Mouse (Mus musculus) heart, embryonic 12.5 days (tissue): ENCODE data around the gene Gm17409. TPM values are rescaled to one million over a fixed set of nuclear protein-coding genes. Genes with fewer than 3 reads are reported as not detected.

ENCODE experiments used
- ATAC-seq: fragments of 200-750 bp; cut with Nextera tagmentation; 2 replicates; pipeline ENCODE4 v1.8.0; 2017; ENCODE audit warnings: moderate TSS enrichment, moderate library complexity; ENCODE audit not compliant: insufficient number of reproducible peaks, low FRiP score
- H3K27ac ChIP-seq: fragments of 300-500 bp; sonication (generic); 2 replicates; pipeline ENCODE4 v1.5.1; 2016; ENCODE audit warnings: mild to moderate bottlenecking, moderate library complexity; ENCODE audit not compliant: poor library complexity, severe bottlenecking
- H3K27me3 ChIP-seq: fragments of 300-500 bp; sonication (generic); replicated peaks from 2 replicates; pipeline ENCODE4 v1.6.1; 2016; ENCODE audit warnings: mild to moderate bottlenecking, moderate library complexity
- H3K36me3 ChIP-seq: fragments of 300-500 bp; sonication (generic); 2 replicates; pipeline ENCODE4 v1.6.1; 2016; ENCODE audit warnings: mild to moderate bottlenecking, moderate library complexity
- H3K4me1 ChIP-seq: fragments of 300-500 bp; sonication (generic); replicated peaks from 2 replicates; pipeline ENCODE4 v1.6.1; 2016; ENCODE audit warnings: mild to moderate bottlenecking
- H3K4me2 ChIP-seq: fragments of 300-500 bp; sonication (generic); 2 replicates; pipeline ENCODE4 v1.6.1; 2016; ENCODE audit warnings: mild to moderate bottlenecking, moderate library complexity
- H3K4me3 ChIP-seq: fragments of 300-500 bp; sonication (generic); 2 replicates; pipeline ENCODE4 v1.5.1; 2016; ENCODE audit warnings: mild to moderate bottlenecking
- H3K9ac ChIP-seq: fragments of 300-500 bp; sonication (generic); 2 replicates; pipeline ENCODE4 v1.6.1; 2016; ENCODE audit warnings: mild to moderate bottlenecking, moderate library complexity
- H3K9me3 ChIP-seq: fragments of 300-500 bp; sonication (generic); replicated peaks from 2 replicates; pipeline ENCODE4 v1.6.1; 2016; ENCODE audit warnings: mild to moderate bottlenecking, moderate library complexity
- whole genome bisulfite sequencing: fragments of 180-500 bp; shearing (Covaris S2); methylation state at CpG from one replicate; pipeline ENCODE4 v1.1.7; 2016; 5-methylcytosine and 5-hydroxymethylcytosine counted together
- polyA plus RNA-seq: library from polyadenylated mRNA; unstranded; fragments of >200 nt; fragmentation: Nextera tagmentation; extraction: Ambion mirVana; gene quantifications from 2 replicates; pipeline ENCODE4 v1.2.1, GENCODE M21; 2016

The Gm17409 gene
- not detected in 2 replicates for polyA plus RNA-seq

DNA sequence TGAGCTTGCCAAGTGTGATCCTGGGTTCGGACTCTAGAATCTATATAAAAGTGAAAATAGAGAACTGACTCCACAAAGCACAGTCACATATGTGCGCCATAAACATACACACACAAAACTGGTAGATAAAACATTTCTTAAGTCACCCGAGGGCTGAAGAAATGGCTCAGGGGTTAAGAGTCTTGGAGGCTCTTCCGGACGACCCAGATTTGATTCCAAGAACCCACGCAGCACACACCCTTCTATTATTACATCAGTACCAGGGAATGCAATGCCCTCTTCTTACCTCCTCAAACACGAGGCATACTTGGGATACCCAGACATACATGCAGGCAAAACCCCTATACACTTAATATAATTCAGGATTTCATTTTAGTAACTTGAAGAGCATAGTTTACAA is at the start of gene Gm17409:
Gm17409 (plus strand) TSS at position 301 of the 400 bp plus-strand sequence.
- Histone ChIP-seq H3K27ac (no peak within 1 kb of the TSS), H3K9ac (no peak within 1 kb of the TSS), H3K36me3 (peaks cover 90% of the 10 kb centered on the region), H3K27me3 (no peaks in the 10 kb centered on the region), H3K4me2 (no peak within 1 kb of the TSS), H3K4me1 (no peaks in the 10 kb centered on the region), H3K9me3 (0 out of 2 replicates have a peak, but pooled peaks cover 3% of the 10 kb centered on the region), H3K4me3 (no peak within 1 kb of the TSS)
- no peak for ATAC-seq
- WGBS, result 83% methylated on average over 7 of the region's 7 CpGs

DNA sequence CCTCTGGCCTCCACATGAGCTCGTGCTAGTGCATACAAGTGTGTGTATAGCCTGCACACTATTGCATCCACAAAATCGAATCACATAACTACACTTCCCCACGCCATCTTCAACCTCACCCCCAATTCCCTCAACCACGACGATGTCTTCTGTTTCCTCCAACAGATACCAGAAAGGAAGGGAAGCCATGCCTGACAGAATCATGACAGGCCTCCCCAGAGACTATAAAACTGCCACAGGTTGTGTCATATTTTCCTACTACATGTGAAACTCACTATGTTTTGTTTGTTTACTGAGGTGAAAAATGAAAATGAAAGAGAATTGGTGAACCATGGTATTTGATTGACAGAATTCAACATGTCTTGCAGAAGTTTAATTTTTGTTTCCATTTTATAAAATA is 46.6 kb upstream of the Gm17409 start:
- Histone ChIP-seq H3K4me2 (no peak overlapping the region), H3K36me3 (peaks cover 4% of the 10 kb centered on the region; the same call in 1 of the 2 replicates), H3K27me3 (no peaks in the 10 kb centered on the region), H3K27ac (no peak overlapping the region), H3K9me3 (no peaks in the 10 kb centered on the region), H3K4me3 (no peak overlapping the region), H3K4me1 (no peaks in the 10 kb centered on the region), H3K9ac (no peak overlapping the region)
- no peak for ATAC-seq
- 67% methylated on average over 5 of the region's 5 CpGs for WGBS

DNA sequence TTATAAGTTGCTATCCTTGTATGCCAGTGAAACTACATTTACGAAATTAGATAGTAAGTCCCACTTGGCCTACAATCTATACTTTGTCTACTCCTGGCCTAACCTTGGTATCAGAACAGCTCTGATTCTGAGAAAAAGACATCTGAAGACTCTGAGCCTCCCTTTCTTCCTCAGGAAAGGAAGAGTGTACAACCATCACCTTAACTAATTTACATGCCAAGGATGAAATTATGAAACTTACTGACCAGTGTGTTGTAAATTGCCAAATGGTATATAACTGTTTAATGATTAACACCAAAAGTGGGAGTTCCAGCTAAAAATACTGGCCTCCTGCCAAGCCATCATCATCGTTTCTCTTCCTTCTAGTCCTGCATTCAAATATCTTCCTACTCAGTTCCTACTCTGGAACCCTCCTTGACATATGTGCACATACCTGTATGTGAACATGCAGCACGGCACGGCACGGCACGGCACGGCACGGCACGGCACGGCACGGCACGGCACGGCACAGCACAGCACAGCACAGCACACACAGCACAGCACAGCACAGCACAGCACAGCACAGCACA is 44.4 kb upstream of the Gm17409 start:
- H3K9ac ChIP-seq, result no peak overlapping the region
- ATAC-seq, result no peak

DNA sequence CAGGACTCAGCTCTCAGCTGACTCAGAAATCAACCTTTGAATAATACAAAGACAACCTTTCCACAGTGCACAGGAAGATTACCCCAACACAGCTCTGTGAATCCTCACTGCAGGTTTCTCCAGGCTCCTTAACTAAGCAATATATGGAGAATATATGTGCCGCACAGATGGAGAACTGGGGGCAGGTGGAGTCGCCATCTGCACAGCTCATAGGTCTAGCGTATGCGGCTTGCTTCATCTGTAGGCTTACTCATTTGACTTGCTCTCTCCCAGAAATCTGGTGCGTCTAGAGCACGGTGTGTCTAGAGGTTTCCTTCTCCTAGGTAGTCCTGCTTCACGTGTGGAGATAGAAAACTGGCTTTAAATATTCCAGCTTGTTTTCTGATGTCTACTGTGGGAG is 37.7 kb upstream of the Gm17409 start:
- 94% methylated on average over 7 of the region's 7 CpGs for WGBS
- no peak overlapping the region for H3K27ac ChIP-seq
- H3K36me3 ChIP-seq, result peaks cover 13% of the 10 kb centered on the region
- H3K9ac ChIP-seq, result no peak overlapping the region
- no peak overlapping the region for H3K4me2 ChIP-seq
- no peak for ATAC-seq
- H3K27me3 ChIP-seq, result no peaks in the 10 kb centered on the region
- 0 out of 2 replicates have a peak, but pooled peaks cover 2% of the 10 kb centered on the region for H3K4me1 ChIP-seq
- no peaks in the 10 kb centered on the region for H3K9me3 ChIP-seq
- H3K4me3 ChIP-seq, result no peak overlapping the region

More for the DNA sequence above, 44.4 kb upstream of the Gm17409 start:
- H3K9me3 ChIP-seq, result no peaks in the 10 kb centered on the region
- no peak overlapping the region for H3K4me3 ChIP-seq
- 88% methylated on average over 13 of the region's 13 CpGs for WGBS
- peaks cover 4% of the 10 kb centered on the region; the same call in 1 of the 2 replicates for H3K36me3 ChIP-seq
- no peak overlapping the region for H3K27ac ChIP-seq
- H3K27me3 ChIP-seq, result no peaks in the 10 kb centered on the region
- H3K4me2 ChIP-seq, result no peak overlapping the region
- no peaks in the 10 kb centered on the region for H3K4me1 ChIP-seq

DNA sequence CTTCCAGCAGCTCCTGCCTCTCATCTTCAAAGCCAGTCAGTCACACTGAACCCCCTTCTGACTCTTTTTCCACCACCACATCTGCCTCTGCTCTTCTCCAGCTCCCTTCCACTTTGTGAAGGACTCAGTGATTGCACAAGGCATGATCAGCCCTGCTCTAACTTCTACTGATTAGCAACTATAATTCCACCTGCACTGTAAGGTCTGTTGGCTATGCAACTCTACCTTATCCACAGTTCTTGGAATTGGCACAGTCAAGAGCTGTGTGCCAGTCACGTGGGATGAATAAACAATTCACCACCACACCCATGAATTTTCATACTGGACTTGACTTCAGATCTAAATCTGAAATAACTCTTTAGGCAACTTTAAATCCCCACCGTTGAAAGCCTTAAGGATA is 36.6 kb upstream of the Gm17409 start:
- Histone ChIP-seq H3K4me3 (no peak overlapping the region), H3K27ac (no peak overlapping the region), H3K9ac (no peak overlapping the region), H3K4me1 (0 out of 2 replicates have a peak, but pooled peaks cover 2% of the 10 kb centered on the region), H3K4me2 (no peak overlapping the region), H3K27me3 (no peaks in the 10 kb centered on the region), H3K9me3 (no peaks in the 10 kb centered on the region), H3K36me3 (peaks cover 13% of the 10 kb centered on the region)
- 86% methylated on average over 2 of the region's 2 CpGs for WGBS
- no peak for ATAC-seq

DNA sequence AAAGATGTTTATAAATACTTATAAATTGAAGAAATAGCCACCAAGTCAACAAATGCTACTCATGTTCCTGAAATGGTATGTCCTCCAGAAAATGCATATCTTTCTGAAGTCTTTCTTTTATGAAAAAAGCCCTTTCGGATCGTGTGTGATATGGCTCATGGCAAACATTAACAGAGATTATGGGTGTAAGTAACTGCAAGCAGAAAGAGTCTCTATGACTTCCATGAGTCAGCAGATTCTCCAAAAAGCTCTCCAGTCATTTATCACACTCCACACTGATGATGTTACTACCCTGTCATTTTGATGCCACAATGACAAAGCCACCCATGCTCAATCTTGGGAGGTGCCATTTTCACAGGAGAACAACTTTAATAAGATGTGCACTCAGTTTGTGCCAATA is 35.5 kb upstream of the Gm17409 start:
- Histone ChIP-seq H3K27ac (no peak overlapping the region), H3K4me1 (0 out of 2 replicates have a peak, but pooled peaks cover 2% of the 10 kb centered on the region), H3K36me3 (peaks cover 18% of the 10 kb centered on the region), H3K4me2 (no peak overlapping the region), H3K9ac (no peak overlapping the region), H3K4me3 (no peak overlapping the region), H3K9me3 (no peaks in the 10 kb centered on the region), H3K27me3 (no peaks in the 10 kb centered on the region)
- WGBS, result 80% methylated on average over 2 of the region's 2 CpGs
- no peak for ATAC-seq

DNA sequence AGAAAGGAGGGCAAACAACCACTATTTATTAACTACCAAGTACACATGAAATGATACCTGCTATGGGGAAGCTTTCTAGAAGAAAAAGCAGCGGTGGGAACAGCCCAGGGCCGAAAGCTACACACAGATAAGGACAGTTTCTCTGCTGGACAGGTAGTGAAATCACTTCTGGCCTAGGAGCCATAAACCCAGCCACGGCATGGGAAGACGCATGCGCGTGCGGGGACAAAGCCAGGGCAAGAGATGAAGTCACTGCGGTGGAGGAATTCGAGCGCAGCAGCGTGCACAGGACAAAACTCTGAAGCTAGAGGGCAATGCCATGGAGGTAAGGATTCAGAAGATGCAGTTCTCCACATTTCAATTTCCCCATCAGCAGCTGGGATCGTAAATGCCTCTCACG is 34.4 kb upstream of the Gm17409 start:
- H3K9me3 ChIP-seq, result no peaks in the 10 kb centered on the region
- H3K27ac ChIP-seq, result no peak overlapping the region; the same call in 1 of the 2 replicates
- H3K4me2 ChIP-seq, result no peak overlapping the region
- 89% methylated on average over 13 of the region's 13 CpGs for WGBS
- 0 out of 2 replicates have a peak, but pooled peaks cover 2% of the 10 kb centered on the region for H3K4me1 ChIP-seq
- ATAC-seq, result no peak
- H3K9ac ChIP-seq, result no peak overlapping the region
- H3K36me3 ChIP-seq, result peaks cover 19% of the 10 kb centered on the region
- no peaks in the 10 kb centered on the region for H3K27me3 ChIP-seq
- H3K4me3 ChIP-seq, result no peak overlapping the region

DNA sequence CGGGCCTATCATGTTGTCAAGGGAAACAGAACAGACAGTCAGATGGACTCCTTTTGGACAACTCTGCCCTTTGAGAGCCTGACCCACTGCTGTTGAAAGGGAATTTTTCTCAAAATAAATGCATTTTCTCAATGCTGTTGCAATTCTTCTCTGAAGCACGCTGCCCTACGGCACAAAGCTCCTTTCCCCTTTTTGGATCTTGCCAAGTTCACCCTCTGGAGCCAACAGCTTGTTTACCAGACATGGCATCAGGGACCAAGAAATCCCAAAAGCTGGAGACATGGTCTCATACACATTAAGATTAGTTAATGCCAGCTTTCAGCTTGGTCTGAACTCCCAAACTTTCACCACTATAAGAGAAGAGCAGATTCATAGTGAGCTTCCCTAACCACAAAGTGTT is 33.0 kb upstream of the Gm17409 start:
- WGBS, result 85% methylated on average over 3 of the region's 3 CpGs
- Histone ChIP-seq H3K4me1 (0 out of 2 replicates have a peak, but pooled peaks cover 2% of the 10 kb centered on the region), H3K4me3 (no peak overlapping the region), H3K4me2 (no peak overlapping the region), H3K27ac (no peak overlapping the region), H3K36me3 (peaks cover 13% of the 10 kb centered on the region), H3K9ac (no peak overlapping the region), H3K9me3 (no peaks in the 10 kb centered on the region), H3K27me3 (no peaks in the 10 kb centered on the region)
- no peak for ATAC-seq

DNA sequence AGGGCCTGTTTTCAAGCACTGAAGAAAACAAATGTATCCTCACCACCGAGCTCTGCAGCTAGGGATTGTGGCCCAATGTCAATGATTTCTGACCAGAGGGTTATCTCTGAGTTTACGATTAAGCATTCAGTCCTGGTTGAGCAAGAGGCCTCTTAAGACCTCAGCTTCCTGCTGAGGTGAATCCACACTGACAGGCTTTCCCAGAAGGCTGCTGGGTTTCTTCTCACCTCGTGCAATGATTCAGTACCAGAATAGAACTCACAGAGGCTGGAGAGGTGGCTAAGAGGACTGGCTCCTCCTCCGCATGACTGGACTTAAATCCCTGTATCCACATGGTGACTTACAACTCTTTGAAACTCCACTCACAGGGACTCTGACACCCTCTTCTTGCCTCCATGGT is 26.8 kb upstream of the Gm17409 start:
- H3K9me3 ChIP-seq, result no peaks in the 10 kb centered on the region
- no peak for ATAC-seq
- no peak overlapping the region for H3K4me3 ChIP-seq
- no peaks in the 10 kb centered on the region for H3K27me3 ChIP-seq
- H3K4me2 ChIP-seq, result no peak overlapping the region
- H3K27ac ChIP-seq, result no peak overlapping the region
- no peaks in the 10 kb centered on the region for H3K4me1 ChIP-seq
- no peak overlapping the region for H3K9ac ChIP-seq
- H3K36me3 ChIP-seq, result peaks cover 51% of the 10 kb centered on the region
- 51% methylated on average over 4 of the region's 4 CpGs for WGBS

DNA sequence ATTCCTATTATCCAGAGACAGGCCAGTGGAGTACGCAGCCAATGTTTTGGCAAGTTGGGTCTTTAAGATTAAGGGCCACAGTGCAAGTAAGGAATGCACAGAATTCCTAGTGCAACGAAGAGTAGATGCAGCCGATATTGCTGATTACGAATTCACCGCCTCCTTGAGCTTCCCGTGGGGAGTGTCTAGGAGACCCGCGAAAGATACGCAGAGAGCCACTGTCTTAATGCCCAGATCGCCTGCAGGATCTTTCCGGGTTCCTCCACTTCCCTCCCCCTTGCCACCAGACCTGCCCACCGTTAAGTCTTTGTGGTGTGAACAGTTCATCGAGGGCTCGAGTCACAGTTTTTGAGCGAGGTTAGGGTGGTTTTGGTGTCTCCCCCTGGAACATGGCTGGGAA is 22.9 kb upstream of the Gm17409 start:
- Histone ChIP-seq H3K36me3 (peaks cover 50% of the 10 kb centered on the region), H3K9ac (no peak overlapping the region), H3K9me3 (no peaks in the 10 kb centered on the region), H3K4me1 (no peaks in the 10 kb centered on the region), H3K27ac (no peak overlapping the region), H3K27me3 (no peaks in the 10 kb centered on the region), H3K4me2 (no peak overlapping the region), H3K4me3 (no peak overlapping the region)
- ATAC-seq, result no peak
- WGBS, result 90% methylated on average over 15 of the region's 15 CpGs

DNA sequence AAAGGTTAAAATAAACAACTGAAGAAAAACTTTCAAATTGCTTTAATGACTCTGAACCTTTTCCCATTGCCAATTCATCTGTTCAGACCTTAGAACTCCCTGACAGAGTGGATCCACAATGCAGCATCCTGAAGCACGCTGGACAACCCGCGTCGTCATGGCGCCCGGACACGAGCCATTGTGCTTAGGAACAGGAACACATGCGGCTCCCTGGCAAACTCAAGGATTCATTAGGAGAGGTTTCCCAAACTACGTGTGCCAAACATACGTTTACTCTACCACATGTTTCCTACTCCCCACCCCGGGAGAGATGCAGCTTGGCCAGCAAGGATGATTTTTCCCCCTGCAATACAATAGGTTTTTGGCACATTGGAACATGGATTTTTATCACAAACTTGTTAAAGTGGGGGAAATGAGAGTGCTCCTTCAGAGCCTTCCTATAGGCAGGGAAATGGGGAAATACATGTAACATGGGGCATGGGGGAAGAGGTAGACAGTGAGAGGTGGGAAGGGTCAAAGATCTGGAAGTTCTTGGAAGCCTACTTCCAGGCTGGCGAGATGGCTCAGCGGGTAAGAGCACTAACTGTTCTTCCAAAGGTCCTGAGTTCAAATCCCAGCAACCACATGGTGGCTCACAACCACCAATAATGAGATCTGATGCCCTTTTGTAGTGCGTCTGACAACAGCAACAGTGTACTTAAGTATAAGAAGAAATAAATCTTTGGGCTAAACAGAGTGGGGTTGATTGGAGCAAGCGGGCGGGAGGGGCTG is 15.6 kb upstream of the Gm17409 start:
- Histone ChIP-seq H3K27me3 (no peaks in the 10 kb centered on the region), H3K4me3 (no peak overlapping the region), H3K36me3 (peaks cover 48% of the 10 kb centered on the region), H3K4me1 (no peaks in the 10 kb centered on the region; the same call in 1 of the 2 replicates), H3K27ac (no peak overlapping the region), H3K9ac (no peak overlapping the region), H3K9me3 (no peaks in the 10 kb centered on the region; the same call in 1 of the 2 replicates), H3K4me2 (no peak overlapping the region)
- WGBS, result 90% methylated on average over 16 of the region's 16 CpGs
- no peak for ATAC-seq
